Mouse (Mus musculus): ENCODE data around the gene Olfr884.

The Olfr884 gene

DNA sequence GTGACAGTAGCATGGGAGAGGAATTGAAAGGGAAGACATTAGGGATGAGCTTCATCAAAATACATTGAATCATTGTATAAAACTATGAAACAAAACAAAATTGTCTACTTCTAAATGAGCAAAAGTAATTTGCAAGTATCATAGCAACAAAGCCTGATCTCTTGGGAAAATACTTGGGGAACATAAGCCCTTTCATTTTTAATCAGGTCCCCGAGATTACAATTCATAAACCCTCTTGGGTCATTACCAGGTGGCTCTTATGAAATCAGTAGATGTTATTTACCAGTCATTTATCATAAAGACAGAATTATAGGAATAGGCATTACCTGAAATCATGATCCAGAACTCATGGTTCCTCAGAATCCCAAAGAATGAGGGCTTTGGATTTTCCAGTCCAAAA is at the start of gene Olfr884:
Gene Olfr884, plus strand, starts transcription at position 301 of the 400 bp plus-strand sequence.
- no peak for DNase-seq

DNA sequence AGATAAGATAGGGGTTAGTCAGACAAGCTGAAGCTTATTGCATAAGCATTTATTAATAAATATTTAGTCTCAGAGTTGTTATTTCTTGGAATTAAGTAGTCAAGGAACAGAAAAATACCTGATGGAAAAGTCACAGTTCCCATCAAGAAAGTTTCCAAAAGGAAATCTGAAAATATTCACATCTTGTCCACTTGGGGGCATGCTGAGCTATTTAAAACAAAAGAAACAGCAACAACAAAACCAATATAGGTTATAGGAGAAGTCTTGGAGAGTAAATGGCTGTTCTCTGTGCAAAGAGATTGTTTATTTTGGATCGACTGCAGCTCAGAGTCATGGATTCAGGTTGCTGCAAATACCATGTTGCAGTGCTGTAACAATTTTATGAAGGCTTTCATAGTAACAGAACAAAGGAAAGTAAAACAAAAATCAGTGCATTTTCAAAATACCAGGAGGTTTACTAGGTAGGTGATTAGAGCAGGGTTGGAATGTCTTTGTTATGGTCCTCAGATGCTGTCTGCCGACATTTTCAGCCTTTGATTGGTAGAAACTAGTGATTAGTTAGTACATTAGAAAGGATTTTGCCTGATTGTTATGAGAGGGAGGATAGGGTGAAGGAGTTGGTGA is 47.7 kb upstream of the Olfr884 start:
- DNase-seq, result no peak

DNA sequence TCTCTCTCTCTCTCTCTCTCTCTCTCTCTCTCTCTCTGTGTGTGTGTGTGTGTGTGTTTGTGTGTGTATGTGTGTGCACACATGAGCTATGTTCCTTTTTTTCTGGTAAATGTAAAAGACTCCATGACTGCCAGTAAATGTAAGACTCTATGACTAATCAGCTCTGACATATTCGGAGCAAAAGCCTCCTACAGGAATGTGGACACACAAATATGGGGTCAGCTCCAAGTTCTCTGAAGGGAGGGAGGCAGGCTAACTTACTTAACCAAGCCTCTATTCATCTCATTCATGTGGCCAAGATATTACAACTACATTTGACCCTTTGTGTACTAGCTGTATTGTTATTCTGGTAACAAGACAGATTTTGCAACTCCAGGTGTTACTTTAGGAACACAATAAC is 46.3 kb upstream of the Olfr884 start:
- no peak for DNase-seq

DNA sequence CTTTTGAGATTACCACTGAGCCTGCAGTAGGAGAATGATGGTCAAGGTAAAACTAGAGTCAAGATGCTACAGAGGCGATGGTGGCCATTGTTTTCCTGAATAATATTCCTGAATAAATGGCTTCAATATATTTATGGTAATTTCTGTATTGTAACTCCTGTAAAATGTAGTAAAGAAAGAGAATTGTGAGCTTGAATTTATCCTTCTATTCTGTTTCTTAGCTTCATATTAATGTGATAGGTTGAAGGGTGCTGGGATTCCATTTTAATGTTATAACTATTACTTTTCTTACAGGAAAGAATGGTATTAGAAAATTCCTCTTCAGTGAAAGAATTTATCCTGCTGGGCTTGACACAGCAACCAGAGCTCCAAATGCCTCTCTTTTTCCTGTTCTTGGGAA is 20.8 kb upstream of the Olfr884 start, which contains the start of gene Olfr883:
Gene Olfr883, plus strand, starts transcription at position 301 of the 400 bp plus-strand sequence.
- DNase-seq, result no peak

DNA sequence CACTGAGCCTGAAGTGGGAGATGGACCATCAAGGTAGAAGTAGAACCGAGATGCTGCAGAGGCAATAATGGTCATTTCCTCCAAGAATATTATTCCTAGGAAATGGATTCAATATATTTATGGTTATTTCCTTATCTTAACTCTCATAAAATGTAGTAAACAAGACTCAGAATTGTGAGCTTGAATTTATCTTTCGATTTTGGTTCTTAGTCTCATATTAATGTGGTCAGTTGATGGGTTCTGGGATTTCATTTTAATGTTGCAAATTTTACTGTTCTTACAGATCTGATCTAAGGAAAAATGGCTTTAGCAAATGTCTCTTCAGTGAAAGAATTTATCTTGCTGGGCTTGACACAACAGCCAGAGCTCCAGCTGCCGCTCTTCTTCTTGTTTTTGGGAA is 14.7 kb downstream of the Olfr884 start, which contains the start of gene Olfr885:
Gene Olfr885, plus strand, starts transcription at position 301 of the 400 bp plus-strand sequence.
- DNase-seq, result no peak

DNA sequence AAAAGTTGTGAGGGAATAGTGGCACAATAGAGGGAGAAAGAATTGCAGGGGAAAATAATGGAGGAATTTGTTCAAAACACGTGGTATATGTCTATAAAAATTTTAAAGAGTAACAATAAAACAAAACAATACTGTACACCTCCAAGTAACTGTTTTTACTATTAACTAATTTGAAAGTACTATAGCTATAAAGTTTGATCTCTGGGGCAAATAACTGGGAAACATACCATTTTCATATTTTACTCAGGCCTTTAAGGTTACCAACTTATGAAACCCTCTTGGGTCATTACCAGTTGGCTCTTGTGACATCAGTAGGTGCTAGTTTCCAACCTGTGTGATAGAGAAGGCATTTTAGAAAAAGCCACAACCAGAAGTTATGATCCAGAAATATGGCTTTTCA is 37.4 kb downstream of the Olfr884 start, which contains the start of gene Olfr887:
Gene Olfr887, plus strand, starts transcription at position 301 of the 400 bp plus-strand sequence.
- DNase-seq, result no peak
